Mouse (Mus musculus) inflammation-experienced regulatory T-cells, adult 16 weeks (primary cell): ENCODE data around the gene Ankrd28. TPM values are rescaled to one million over a fixed set of nuclear protein-coding genes. Genes with fewer than 3 reads are reported as not detected.

Source experiments
- polyA plus RNA-seq: library from polyadenylated mRNA; unstranded; fragments of 100-300 nt; shearing (Covaris generic); gene quantifications from one replicate; pipeline ENCODE4 v1.2.1, GENCODE M21; 2017

The Ankrd28 gene
- polyA plus RNA-seq, result 15.4 TPM

GRCm38 (mm10) chr14:31830571-31831369 lies at the start of gene Ankrd28:
Ankrd28 (minus strand) TSS chr14:31830651.

Other genes with a start within 250 kb of the Ankrd28 start
- 10.0 TPM for gene Colq, start 239.3 kb downstream of the Ankrd28 start, polyA plus RNA-seq
- not detected for gene Gm49387, start 189.8 kb downstream of the Ankrd28 start, polyA plus RNA-seq
- gene Btd, start 189.6 kb downstream of the Ankrd28 start, polyA plus RNA-seq, result 29.7 TPM
- 36.1 TPM for gene Hacl1, start 189.4 kb downstream of the Ankrd28 start, polyA plus RNA-seq
- gene Galnt15, start 198.3 kb upstream of the Ankrd28 start, polyA plus RNA-seq, result 0.06 TPM